Mouse (Mus musculus) cerebellum, adult 11 months (tissue): Measurements from ENCODE around the gene Oas1c.
"Not testable (repeated sequence)": the region's sequence is repeated elsewhere in the genome, so short reads cannot be mapped to it uniquely, and the experiment has no call there.

Experiments used
- DNase-seq: peaks from one replicate; pipeline ENCODE4 v3.0.0; 2022

Gene Oas1c

DNA sequence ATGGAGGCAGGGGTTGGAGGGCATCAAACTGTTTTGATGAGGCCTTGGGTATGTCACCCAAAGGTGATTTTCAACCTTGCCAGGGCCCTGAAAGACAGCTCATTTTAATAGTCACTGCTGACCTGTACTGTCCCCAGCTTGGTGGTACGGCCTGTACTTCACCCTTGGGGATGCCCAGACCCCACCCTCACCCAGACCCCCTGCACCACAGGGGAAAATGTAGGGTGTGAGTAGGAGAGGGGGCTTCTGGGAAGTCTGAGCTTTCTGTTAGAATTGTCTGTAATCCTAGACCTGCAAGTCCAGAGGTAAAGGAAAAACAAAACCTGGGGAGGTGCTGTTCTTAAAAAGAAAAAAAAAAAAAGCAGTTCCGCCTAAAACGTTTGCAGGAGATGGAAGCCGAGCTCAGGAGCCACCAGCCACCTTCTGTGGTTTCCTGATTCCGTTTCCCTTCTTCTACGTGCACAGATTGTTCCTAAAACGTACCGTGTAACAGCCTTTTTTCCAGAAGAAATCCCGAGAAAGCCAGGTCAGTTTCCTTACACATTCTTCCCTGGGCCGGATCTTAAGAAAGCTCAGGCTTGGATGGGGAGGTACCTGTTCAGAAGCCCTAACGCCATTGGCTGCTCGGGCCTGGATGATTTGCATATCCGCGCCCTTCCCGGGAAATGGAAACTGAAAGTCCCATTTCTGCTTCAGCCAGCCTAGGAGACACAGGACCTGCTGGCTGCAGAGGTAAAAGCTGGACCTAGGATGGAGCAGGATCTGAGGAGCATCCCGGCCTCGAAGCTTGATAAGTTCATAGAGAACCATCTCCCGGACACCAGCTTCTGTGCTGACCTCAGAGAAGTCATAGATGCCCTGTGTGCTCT is at the start of gene Oas1c:
Gene Oas1c (minus strand): TSS at position 564 of the 869 bp plus-strand sequence.
- peak; percentile 62 for DNase-seq

DNA sequence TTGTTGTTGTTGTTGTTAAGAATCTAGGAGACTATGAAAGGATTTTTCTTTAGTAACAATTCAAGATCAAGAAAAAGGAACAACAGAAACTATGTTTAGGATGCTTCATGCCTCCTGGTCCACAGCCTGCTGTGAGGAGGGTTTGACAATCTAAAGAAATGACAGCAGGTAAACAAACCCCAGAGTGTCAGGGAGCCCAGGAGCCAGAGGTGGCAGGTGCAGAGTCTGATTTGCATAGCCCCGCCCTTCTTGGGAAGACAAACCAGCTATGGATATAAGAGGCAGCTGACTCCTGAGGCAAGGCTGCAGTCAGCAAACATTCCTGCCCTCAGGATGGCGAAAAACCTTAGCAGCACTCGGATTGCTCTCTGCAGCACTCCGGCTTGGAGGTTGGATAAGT is 48.8 kb upstream of the Oas1c start, which contains the start of gene Oas1h:
Gene Oas1h (plus strand): TSS at position 301 of the 400 bp plus-strand sequence.
- DNase-seq = no peak

DNA sequence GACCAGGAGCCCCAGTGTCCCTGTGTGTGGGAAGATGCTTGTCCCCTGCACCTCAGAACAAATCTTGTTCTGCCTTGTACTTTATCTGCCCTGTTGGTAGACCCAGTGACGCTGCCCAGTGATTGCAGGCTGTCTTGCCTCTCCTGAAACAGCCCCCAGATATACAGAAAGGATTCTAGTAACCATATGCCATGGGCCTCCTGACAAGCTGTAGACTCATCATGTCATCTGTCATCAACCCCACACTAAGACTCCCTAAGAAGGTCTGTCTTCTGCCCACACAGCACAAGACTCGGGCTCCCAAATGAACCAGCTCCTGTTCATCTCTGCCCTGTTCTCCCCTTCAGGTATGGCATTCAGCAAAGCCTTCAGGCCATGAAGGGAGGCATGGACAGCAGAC is 46.9 kb upstream of the Oas1c start:
- no peak for DNase-seq

GRCm38 (mm10) chr5:120849601-120850136 is 37.4 kb upstream of the Oas1c start:
- DNase-seq = peak; percentile 6

- DNase-seq = no peak
Measured at GRCm38 (mm10) chr5:120847067-120847466, 34.8 kb upstream of the Oas1c start, which contains the start of gene Oas1f. Oas1f (plus strand) TSS chr5:120847367.

DNA sequence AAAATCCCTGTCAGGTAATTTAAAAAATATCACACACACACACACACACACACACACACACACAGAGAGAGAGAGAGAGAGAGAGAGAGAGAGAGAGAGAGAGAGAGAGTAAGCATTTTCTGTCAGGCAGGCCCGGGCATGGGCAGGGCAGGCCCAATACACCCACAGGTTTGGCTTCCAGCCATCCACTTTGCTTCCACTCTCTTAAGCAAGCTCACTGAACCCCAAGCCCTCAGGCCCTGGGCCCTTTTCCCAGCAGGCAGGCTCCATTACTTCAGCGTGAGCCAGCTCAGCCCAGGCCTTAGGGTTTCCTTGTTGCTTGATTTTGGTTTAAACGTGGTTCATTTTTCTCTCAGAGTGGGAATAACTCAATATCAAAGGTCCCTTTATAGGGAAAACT is 32.4 kb upstream of the Oas1c start:
- DNase-seq = no peak

- peak; percentile 38 for DNase-seq
Measured at GRCm38 (mm10) chr5:120836731-120837585, 24.6 kb upstream of the Oas1c start.

GRCm38 (mm10) chr5:120833335-120834280 is 21.3 kb upstream of the Oas1c start:
- no peak for DNase-seq

- no peak for DNase-seq
Measured at GRCm38 (mm10) chr5:120831031-120831430, 18.7 kb upstream of the Oas1c start.

DNA sequence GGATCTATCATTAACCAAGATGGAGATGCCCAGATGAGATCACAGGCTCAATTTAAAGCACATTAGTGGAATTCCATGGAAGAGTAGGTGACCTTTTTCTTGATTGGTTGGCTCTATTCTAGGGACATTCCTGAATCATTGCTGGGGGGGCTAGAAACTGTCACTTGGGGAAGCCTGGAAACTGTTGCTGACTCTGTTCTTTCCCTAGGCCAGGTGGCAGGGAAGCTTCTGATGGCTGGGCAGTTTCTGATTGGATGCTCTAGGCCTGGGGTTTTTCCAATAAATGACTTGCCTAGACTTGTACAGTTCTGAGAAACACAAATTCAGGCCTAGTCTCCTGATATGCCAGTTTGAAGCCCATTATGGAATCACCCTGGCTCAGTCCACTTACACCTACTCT is 6.7 kb upstream of the Oas1c start:
- DNase-seq = no peak

DNA sequence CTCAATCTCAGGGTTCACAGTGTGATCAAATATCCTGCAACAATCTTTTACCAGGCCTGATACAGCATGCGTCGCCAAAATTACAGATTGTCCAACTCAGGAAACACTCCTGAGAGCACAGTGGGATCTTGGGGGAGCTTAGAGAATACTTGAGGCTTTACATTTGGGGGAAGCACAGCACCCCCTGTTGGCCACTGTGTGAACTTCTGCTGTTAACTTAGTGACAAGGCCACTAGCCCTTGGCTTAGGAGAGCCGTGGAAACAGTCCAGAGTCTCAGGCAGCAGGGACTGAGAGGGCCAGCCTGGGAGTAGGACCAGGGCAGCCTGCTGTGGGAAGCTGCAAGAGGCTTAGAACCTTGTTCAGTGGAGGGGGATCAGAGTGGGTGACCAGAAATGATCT is 3.6 kb upstream of the Oas1c start:
- peak; percentile 16 for DNase-seq

DNA sequence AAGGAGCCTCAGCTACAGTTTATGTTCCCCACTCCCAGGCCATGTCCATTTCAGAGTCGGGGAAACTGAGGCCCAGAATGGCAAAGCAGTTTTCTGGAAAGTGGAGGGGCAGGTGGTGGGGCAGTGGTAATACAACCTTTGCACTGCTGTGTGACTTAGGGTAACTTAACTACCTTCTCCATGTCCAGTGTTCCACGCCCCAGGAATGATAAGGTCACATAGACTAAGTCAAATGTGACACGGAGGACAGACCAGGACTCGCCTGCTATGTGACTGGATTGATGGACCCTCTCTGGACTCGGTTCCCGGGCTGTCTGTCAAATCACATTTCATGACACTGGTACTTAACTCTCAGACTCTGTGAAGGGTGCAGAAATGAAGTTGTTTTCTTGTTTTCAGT is 709 bp upstream of the Oas1c start:
- no peak for DNase-seq

DNA sequence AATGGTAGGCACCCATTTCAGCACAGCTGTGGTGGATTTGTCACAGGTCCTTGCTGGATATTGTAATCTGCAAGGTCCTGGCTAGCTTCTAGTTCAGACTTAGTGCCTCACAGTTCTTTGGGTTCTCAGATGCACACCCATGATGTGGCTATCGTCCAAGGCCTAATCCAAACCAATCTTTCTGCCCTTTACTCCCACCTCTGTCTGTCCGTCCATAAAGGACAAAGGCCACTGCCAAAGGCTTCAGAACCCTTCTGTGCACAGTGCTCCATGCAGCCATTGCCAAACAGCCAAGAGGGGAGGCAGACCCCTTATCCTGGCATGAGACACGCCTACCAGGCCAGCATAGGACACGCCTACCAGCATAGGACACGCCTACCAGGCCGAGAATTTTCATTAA is 3.1 kb downstream of the Oas1c start:
- no peak for DNase-seq

GRCm38 (mm10) chr5:120806458-120806857 is 5.9 kb downstream of the Oas1c start:
- peak; percentile 38 for DNase-seq

GRCm38 (mm10) chr5:120803596-120803995 is 8.7 kb downstream of the Oas1c start:
- DNase-seq = no peak

- not testable (repeated sequence) for DNase-seq
Measured at GRCm38 (mm10) chr5:120798943-120799342, 13.4 kb downstream of the Oas1c start.

DNA sequence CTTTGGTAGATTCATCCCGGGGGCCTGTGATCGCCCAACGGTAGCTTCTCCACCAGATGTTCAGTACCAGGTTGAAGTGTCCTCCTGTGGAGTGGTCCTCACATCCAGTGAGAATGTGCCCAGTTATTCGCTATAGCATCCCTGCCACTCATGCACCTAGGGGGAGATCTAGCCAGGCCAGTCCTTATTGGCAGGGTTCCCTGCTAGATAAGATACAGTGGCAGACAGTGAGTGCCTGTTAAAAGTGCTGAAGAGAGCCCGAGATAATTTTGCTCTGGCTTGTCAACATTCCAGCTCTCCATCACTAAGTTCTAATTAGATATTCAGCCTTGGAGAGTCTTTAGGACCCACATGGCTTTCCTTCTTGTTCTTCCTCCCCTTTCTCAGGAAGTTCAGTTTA is 14.2 kb downstream of the Oas1c start:
- not testable (repeated sequence) for DNase-seq

DNA sequence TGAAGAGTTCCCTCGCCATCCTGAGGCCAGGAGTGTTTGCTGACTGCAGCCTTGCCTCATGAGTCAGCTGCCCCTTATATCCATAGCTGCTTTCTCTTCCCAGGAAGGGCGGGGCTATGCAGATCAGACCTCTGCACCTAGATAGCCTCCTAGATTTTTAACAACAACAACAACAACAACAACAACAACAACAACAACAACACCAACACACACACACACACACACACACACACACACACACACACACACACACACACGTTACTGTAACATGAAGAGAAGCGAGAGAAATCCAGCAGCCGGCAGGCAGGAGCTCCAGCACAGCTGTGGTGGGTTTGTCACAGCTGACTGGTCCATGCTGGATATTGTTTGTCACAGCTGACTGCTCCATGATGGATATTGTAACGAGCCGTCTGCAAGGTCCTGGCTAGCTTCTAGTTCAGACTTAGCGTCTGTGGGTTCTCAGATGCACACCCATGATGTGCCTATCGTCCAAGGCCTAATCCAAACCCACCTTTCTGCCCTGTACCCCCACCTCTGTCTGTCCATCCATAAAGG is 16.8 kb downstream of the Oas1c start, which contains the start of gene Oas1e:
Gene Oas1e (minus strand): TSS at position 51 of the 555 bp plus-strand sequence.
- not testable (repeated sequence) for DNase-seq

DNA sequence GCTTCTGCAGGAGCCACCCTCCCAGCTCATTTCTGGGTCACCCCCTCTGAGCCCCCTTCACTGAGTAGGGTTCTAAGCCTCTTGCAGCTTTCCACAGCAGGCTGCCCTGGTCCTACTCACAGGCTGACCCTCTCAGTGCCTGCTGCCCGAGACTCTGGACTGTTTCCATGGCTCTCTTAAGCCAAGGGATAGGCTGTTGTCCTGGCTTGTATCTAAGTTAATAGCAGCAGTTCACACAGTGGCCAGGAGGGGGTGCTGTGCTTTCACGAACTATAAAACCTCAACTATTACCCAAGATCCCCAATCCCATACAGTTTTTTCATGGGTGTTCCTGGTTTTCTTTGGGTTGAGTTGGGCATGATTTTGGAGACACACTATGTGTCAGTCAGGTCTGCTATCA is 19.3 kb downstream of the Oas1c start:
- DNase-seq = peak; percentile 14

- DNase-seq = no peak
Measured at GRCm38 (mm10) chr5:120787042-120787441, 25.3 kb downstream of the Oas1c start.

DNA sequence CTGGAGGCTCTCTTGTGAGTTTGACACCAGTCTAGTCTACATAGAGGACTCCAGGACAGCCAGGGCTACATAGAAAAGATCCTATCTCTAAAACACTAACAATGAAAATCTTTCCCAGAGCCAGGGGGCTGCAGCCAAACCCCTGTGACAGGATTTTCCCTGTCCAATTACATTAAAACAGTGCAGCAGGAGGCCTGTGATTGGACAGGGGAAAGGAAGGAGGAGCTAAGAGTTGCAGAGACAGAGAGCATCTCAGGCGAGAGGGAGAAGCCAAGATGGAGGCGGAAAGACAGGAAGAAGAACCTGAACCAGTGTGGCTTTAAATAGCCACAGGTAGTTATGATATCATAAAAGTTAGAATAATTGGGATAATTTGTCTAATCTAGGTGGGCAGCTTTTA is 29.9 kb downstream of the Oas1c start:
- no peak for DNase-seq

DNA sequence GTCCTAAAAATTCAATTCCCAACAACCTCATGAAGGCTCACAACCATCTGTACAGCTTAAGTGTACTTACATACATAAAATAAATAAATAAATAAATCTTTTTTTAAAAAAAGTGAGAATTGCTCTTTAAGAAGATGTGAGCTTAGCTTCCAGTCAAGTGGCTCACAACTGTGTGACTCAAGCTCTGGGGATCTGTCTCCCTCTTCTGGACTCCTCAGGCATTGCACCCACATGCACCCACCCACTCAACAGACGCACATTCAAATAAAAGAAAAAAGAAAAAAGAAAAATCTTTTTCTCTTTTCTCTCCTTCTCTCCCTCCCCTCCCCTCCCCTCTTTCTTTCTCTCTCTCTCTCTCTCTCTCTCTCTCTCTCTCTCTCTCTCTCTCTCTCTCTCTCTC is 30.7 kb downstream of the Oas1c start:
- DNase-seq = no peak
